Mouse (Mus musculus): Measurements from ENCODE around the gene Scamp2.

GRCm38 (mm10) chr9:57610359-57610826, 49.6 kb downstream of the Scamp2 start:
- no peak for TF ChIP-seq POLR2A (IDR thresholded peaks at IDR 0.05; ENCODE audit: borderline replicate concordance, low read depth, low read length)
- no peak for TF ChIP-seq CTCF (IDR thresholded peaks at IDR 0.05; ENCODE audit: low read depth, low read length)
